Mouse (Mus musculus): Measurements from ENCODE around the gene Crnn. TPM values are rescaled to one million over a fixed set of nuclear protein-coding genes. Genes with fewer than 3 reads are reported as not detected.

Crnn gene
- total RNA-seq (2021): not detected
- long read RNA-seq, experiment 1: 0 reads
- long read RNA-seq, experiment 2: 0 reads

GRCm38 (mm10) chr3:93144510-93145051 lies at the start of gene Crnn:
Crnn (plus strand) TSS chr3:93144787.
- no peak for DNase-seq (ENCODE audit: low spot score in 2 of 2)
- intact Hi-C loops (cut with DNase I): no loop called here

GRCm38 (mm10) chr3:93096447-93096846 lies 48.1 kb upstream of the Crnn start:
- intact Hi-C loops (cut with DNase I): no loop called here
- no peak for DNase-seq (ENCODE audit: low spot score in 2 of 2)

DNA sequence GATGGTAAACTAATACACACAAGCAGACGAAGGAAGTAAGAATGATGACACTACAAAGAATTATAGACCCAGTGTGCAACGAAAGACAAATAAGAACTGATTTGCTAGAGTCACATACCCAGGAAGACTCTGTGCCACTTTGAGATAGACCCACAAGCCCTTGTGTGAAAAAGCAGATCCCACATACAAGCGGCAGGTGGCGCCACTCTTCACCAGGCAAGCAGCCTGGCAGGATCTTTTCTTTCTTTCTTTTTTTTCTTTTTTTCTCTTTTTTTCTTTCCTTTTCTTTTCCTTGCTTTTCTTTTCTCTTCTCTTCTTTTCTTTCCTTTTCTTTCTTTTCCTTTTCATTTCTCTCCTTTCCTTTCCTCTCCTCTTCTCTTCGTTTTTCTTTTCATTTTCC lies 32.9 kb upstream of the Crnn start:
- DNase-seq (ENCODE audit: low spot score in 2 of 2): no peak
- intact Hi-C loops (cut with DNase I): loop anchor here (5.0 to 10.0 kb wide), 2 partner anchors 251 to 383 kb away; no protein-coding TSS in a partner anchor

DNA sequence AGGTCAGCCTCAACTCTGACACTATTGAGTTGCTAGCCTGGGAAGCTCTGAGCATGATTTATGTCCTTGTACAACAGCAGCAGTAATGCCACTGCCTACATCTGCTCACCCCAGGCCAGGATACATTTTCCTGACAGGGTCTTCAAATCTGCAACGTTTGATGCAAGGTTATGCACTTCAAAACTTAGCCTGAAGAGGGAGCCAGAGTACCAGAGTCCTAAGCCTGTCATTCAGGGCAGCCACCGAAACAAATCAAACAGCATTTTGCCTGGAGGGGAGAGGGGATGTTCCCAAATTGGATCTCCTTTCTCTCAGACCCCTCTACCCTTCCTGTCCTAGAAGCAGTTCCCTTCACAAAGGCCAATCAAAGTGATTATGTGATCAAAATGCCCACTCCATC lies 30.1 kb upstream of the Crnn start:
- intact Hi-C loops (cut with DNase I): loop anchor here (5.0 to 10.0 kb wide), 2 partner anchors 248 to 380 kb away; no protein-coding TSS in a partner anchor
- DNase-seq (ENCODE audit: low spot score in 2 of 2): peak; percentile 37 to 66

DNA sequence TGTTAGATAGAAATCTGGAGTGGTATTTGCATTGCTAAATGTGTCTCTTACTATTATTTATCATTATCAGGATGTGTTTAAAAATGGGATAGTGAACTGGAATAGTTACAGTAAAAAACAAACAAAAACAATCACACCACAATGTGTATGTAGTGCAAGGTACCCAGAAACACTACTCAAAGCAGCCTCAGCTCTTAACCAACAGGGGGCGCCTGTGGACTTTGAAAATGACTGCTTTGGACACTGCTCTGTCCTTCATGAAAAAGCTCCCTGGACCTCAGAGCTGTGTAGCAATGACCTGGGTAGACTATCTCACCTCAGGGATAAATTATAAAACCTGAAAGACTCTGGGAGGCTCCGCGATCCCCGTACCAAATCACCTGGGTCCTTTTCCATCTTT lies 25.5 kb upstream of the Crnn start:
- DNase-seq (ENCODE audit: low spot score in 2 of 2): no peak
- intact Hi-C loops (cut with DNase I): loop anchor here (10.0 kb wide), 1 partner anchor 376 kb away; no protein-coding TSS in a partner anchor

DNA sequence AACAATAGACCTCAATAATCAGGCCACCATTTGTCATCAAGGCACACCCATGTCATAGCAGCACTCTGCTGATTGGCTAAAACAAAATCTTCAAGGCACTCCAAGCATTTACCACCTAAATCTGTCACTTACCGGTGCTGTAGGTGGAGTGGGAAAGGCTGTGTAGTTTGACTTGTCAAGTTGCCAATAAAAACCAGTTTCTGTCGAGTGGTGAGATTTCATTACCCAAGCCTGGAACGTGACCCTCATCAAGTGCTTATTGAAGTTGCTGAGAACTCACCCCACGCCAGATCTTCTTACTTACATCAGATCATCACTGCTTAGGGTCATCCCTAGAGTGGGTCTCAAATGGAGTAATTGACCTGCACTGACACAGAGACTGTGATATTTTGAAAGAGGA lies 16.5 kb upstream of the Crnn start:
- intact Hi-C loops (cut with DNase I): no loop called here
- DNase-seq (ENCODE audit: low spot score in 2 of 2): no peak

DNA sequence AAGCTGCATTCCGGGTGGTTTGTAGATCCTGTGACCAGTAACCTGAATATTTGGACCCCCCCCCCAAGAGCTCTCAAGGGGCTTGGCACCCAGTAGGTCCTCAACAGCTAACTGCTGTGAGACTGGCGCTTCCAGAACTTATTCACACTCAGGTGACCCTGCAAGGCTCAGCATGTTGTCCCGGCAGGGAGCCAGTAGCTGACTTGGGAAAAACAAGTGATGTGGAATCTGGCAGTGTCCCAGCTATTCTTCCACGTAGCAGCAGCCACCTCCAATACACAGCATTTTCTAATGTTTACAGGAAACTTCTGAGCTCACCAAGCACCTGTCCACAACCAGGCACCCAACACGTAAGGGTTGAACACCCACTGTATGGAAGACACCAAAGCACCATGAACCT lies 15.5 kb upstream of the Crnn start:
- no peak for DNase-seq (ENCODE audit: low spot score in 2 of 2)
- intact Hi-C loops (cut with DNase I): no loop called here

DNA sequence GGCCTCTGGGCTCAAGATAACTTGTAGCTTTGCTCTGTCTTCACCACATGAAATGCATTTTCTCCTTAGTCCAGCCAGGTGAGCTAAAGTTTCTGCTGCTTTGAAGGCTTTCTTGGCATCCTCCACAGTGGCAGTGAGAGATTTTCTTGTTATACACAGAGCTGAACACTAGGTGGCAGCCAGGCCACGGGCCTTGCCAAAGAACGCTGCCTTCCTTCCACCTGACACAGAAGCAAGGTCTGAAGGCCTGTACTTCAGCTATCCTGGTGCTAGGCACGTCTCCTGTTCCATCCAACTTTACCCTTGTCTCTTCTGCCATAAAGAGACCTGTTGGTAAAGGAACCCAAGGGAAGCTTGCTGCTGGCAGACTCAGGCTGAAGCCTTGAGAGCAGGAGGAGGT lies 14.1 kb upstream of the Crnn start:
- DNase-seq (ENCODE audit: low spot score in 2 of 2): peak; percentile 67 to 74
- intact Hi-C loops (cut with DNase I): loop anchor here (10.0 kb wide), 1 partner anchor 174 kb away; no protein-coding TSS in a partner anchor

- DNase-seq (ENCODE audit: low spot score in 2 of 2): no peak
- intact Hi-C loops (cut with DNase I): no loop called here
Measured at GRCm38 (mm10) chr3:93162502-93162901, 17.9 kb downstream of the Crnn start.

DNA sequence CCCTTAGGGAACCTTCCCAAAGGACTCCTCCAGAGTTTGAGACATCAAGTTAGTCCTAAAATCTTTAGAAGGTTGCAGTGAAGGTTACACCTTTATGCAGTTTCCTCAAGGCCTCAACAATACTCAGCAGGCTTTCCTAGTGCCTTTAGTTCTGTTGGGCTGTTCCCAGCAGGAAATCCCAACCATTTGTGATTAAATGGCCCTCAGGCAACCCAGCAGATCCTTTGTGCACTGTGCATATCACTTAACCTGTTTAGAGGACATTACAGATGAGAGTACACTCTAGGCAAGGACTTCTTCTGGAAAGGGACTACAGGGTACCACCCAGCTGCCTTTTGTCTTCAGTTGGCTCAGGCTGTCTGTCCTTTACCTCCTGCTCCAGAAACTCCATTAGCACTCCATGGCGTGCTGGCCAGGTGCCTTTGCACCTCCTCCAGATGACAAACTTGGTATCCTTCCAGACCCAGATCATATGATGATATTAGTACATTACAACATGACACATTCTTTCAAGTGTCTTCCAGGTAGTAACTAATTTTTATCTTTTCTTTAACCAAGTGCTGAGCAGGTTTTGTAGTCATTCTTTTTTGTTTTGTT lies 18.5 kb downstream of the Crnn start:
- DNase-seq (ENCODE audit: low spot score in 2 of 2): no peak
- intact Hi-C loops (cut with DNase I): no loop called here

GRCm38 (mm10) chr3:93180856-93181255 lies 36.3 kb downstream of the Crnn start:
- intact Hi-C loops (cut with DNase I): no loop called here
- peak in 1 of 2 experiments; percentile 8 for DNase-seq (ENCODE audit: low spot score in 2 of 2)

GRCm38 (mm10) chr3:93196978-93197377 lies 52.4 kb downstream of the Crnn start, which contains the start of gene Flg2:
Flg2 (plus strand) TSS chr3:93197278.
- intact Hi-C loops (cut with DNase I): no loop called here
- no peak for DNase-seq (ENCODE audit: low spot score in 2 of 2)

Other genes with a start within 250 kb of the Crnn start
- gene Lce3a, start 218.6 kb upstream of the Crnn start, total RNA-seq (2021): not detected
- not detected for gene Lce3b, start 211.8 kb upstream of the Crnn start, total RNA-seq (2021)
- gene Lce3c, start 200.3 kb upstream of the Crnn start, total RNA-seq (2021): not detected
- gene Lce3d, start 187.4 kb upstream of the Crnn start, total RNA-seq (2021): not detected
- not detected for gene Lce3e, start 177.7 kb upstream of the Crnn start, total RNA-seq (2021)
- gene Lce3f, start 152.6 kb upstream of the Crnn start, total RNA-seq (2021): not detected
- gene Crct1, start 129.1 kb upstream of the Crnn start, total RNA-seq (2021): not detected
- gene Lce1m, start 125.7 kb upstream of the Crnn start, total RNA-seq (2021): not detected
- gene Gm4858, start 76.0 kb upstream of the Crnn start, total RNA-seq (2021): not detected
- not detected for gene Flg2, start 52.5 kb downstream of the Crnn start, total RNA-seq (2021)
- gene Flg, start 128.7 kb downstream of the Crnn start, total RNA-seq (2021): not detected
- gene Hrnr, start 175.0 kb downstream of the Crnn start, total RNA-seq (2021): not detected
- gene Rptn, start 248.9 kb downstream of the Crnn start, total RNA-seq (2021): not detected